Mouse (Mus musculus) stomach, postnatal 0 days (tissue): Measurements from ENCODE around the gene Slc22a23. TPM values are rescaled to one million over a fixed set of nuclear protein-coding genes. Genes with fewer than 3 reads are reported as not detected.

ENCODE experiments used
- ATAC-seq: fragments of 200-750 bp; cut with Nextera tagmentation; 2 replicates; pipeline ENCODE4 v1.8.0; 2017; ENCODE audit not compliant: low FRiP score, low TSS enrichment
- DNase-seq: peaks from one replicate; pipeline ENCODE4 v3.0.0-alpha.2; 2016; ENCODE audit warnings: low spot score
- H3K27ac ChIP-seq: fragments of 300-500 bp; sonication (generic); replicated peaks from 2 replicates; pipeline ENCODE4 v1.5.1; 2014; ENCODE audit warnings: mild to moderate bottlenecking, control low read depth
- H3K27me3 ChIP-seq: fragments of 300-500 bp; sonication (generic); 2 replicates; pipeline ENCODE4 v1.6.1; 2014; ENCODE audit warnings: low read length; ENCODE audit not compliant: control insufficient read depth, insufficient read depth
- H3K36me3 ChIP-seq: fragments of 300-500 bp; sonication (generic); 2 replicates; pipeline ENCODE4 v1.6.1; 2014; ENCODE audit warnings: low read length, mixed read lengths; ENCODE audit not compliant: control insufficient read depth, insufficient read depth
- H3K4me1 ChIP-seq: fragments of 300-500 bp; sonication (generic); replicated peaks from 2 replicates; pipeline ENCODE4 v1.6.1; 2014; ENCODE audit warnings: antibody characterized with exemption; ENCODE audit not compliant: control insufficient read depth, insufficient read depth
- H3K4me2 ChIP-seq: fragments of 300-500 bp; sonication (generic); replicated peaks from 2 replicates; pipeline ENCODE4 v1.6.1; 2014; ENCODE audit warnings: low read depth, mild to moderate bottlenecking, control low read depth, moderate library complexity
- H3K4me3 ChIP-seq: fragments of 300-500 bp; sonication (generic); 2 replicates; pipeline ENCODE4 v1.5.1; 2014; ENCODE audit warnings: low read depth, low read length, control low read depth
- H3K9ac ChIP-seq: fragments of 300-500 bp; sonication (generic); 2 replicates; pipeline ENCODE4 v1.6.1; 2014; ENCODE audit warnings: mild to moderate bottlenecking, low read length, control low read depth, mixed read lengths
- H3K9me3 ChIP-seq: fragments of 300-500 bp; sonication (generic); 2 replicates; pipeline ENCODE4 v1.6.1; 2016; ENCODE audit warnings: low read length; ENCODE audit not compliant: control insufficient read depth
- CTCF ChIP-seq: IDR thresholded peaks from 2 replicates; pipeline ENCODE4 v1.5.1; 2016; ENCODE audit warnings: antibody characterized with exemption, low read depth, mild to moderate bottlenecking, moderate library complexity
- EP300 ChIP-seq: optimal IDR thresholded peaks from 2 replicates; pipeline ENCODE3; 2016; ENCODE audit warnings: antibody characterized with exemption
- WGBS: fragments of 180-500 bp; shearing (Covaris S2); extraction: QIAGEN DNeasy Blood & Tissue Kit; methylation state at CpG from one replicate; pipeline ENCODE4 v1.1.7; 2014; 5-methylcytosine and 5-hydroxymethylcytosine counted together
- polyA plus RNA-seq: library from polyadenylated mRNA; unstranded; fragments of >200 nt; fragmentation: Nextera tagmentation; extraction: Ambion mirVana; gene quantifications from 2 replicates; pipeline ENCODE4 v1.2.1, GENCODE M21; 2015

The Slc22a23 gene
- polyA plus RNA-seq, 1 experiment from 2014 or later = 6.9 TPM

- Histone ChIP-seq H3K9me3 (no peaks in the 10 kb centered on the region), H3K4me2 (no peak overlapping the region; the same call in 1 of the 2 replicates), H3K27me3 (no peaks in the 10 kb centered on the region), H3K27ac (0 out of 2 replicates have a peak overlapping the region, but pooled peaks have one; percentile 4), H3K9ac (no peak overlapping the region), H3K4me1 (no peaks in the 10 kb centered on the region; the same call in 1 of the 2 replicates), H3K4me3 (no peak overlapping the region), H3K36me3 (no peaks in the 10 kb centered on the region)
- TF ChIP-seq CTCF = no peak
- TF ChIP-seq EP300 = no peak
- DNase-seq (no peak), ATAC-seq (no peak)
- WGBS = 54% methylated on average over 7 of the region's 7 CpGs
Measured at GRCm38 (mm10) chr13:34346238-34346637, 1.3 kb upstream of the Slc22a23 start.

GRCm38 (mm10) chr13:34344376-34345127 is 430 bp downstream of the Slc22a23 start:
- 0% methylated on average over 29 of the region's 101 CpGs for WGBS

GRCm38 (mm10) chr13:34343719-34344375 is 1.1 kb downstream of the Slc22a23 start:
- no peaks in the 10 kb centered on the region for H3K27me3 ChIP-seq
- H3K9ac ChIP-seq = peak overlapping the region; percentile 74
- DNase-seq = peak; percentile 36
- peak overlapping the region; percentile 84 for H3K27ac ChIP-seq
- H3K9me3 ChIP-seq = no peaks in the 10 kb centered on the region
- ATAC-seq = no peak
- H3K4me1 ChIP-seq = no peaks in the 10 kb centered on the region; the same call in 1 of the 2 replicates
- 3% methylated on average over 30 of the region's 31 CpGs for WGBS
- TF ChIP-seq CTCF (no peak), EP300 (no peak)
- peak overlapping the region; percentile 70 for H3K4me3 ChIP-seq
- H3K36me3 ChIP-seq = no peaks in the 10 kb centered on the region
- peak overlapping the region; percentile 95 for H3K4me2 ChIP-seq

More at GRCm38 (mm10) chr13:34344376-34345127, 430 bp downstream of the Slc22a23 start:
- peak; percentile 55 for DNase-seq
- Histone ChIP-seq H3K36me3 (no peaks in the 10 kb centered on the region), H3K27ac (peak overlapping the region; percentile 84), H3K4me1 (no peaks in the 10 kb centered on the region; the same call in 1 of the 2 replicates), H3K4me3 (peak overlapping the region; percentile 70), H3K9ac (peak overlapping the region; percentile 74), H3K9me3 (no peaks in the 10 kb centered on the region), H3K4me2 (peak overlapping the region; percentile 95), H3K27me3 (no peaks in the 10 kb centered on the region)
- peak; percentile 59 for ATAC-seq
- TF ChIP-seq CTCF = no peak
- no peak for TF ChIP-seq EP300

- Histone ChIP-seq H3K9me3 (no peaks in the 10 kb centered on the region), H3K4me3 (peak overlapping the region; percentile 70), H3K27ac (no peak overlapping the region), H3K4me2 (peak overlapping the region; percentile 95), H3K27me3 (no peaks in the 10 kb centered on the region), H3K4me1 (no peaks in the 10 kb centered on the region; the same call in 1 of the 2 replicates), H3K9ac (no peak overlapping the region), H3K36me3 (no peaks in the 10 kb centered on the region)
- WGBS = 67% methylated on average over 6 of the region's 6 CpGs
- DNase-seq (no peak), ATAC-seq (no peak)
- TF ChIP-seq EP300 (no peak), CTCF (no peak)
Measured at GRCm38 (mm10) chr13:34342286-34342890, 2.6 kb downstream of the Slc22a23 start.

GRCm38 (mm10) chr13:34336895-34337294 is 8.1 kb downstream of the Slc22a23 start:
- WGBS = 86% methylated on average over 1 of the region's 1 CpGs
- Histone ChIP-seq H3K36me3 (no peaks in the 10 kb centered on the region), H3K27me3 (no peaks in the 10 kb centered on the region), H3K27ac (no peak overlapping the region), H3K9ac (no peak overlapping the region), H3K9me3 (no peaks in the 10 kb centered on the region), H3K4me1 (no peaks in the 10 kb centered on the region), H3K4me2 (no peak overlapping the region), H3K4me3 (no peak overlapping the region)
- no peak; the same call in 1 of the 2 replicates for TF ChIP-seq CTCF
- ATAC-seq (no peak), DNase-seq (no peak)
